Mouse (Mus musculus): ENCODE data around the gene Clybl. TPM values are rescaled to one million over a fixed set of nuclear protein-coding genes. Genes with fewer than 3 reads are reported as not detected.

Clybl gene
- polyA plus RNA-seq, 1 experiment from 2014 or later: 29.1 TPM

- Histone ChIP-seq H3K27me3 (ENCODE audit: control insufficient read depth, insufficient read depth, low read length) (peaks cover 29% of the 10 kb centered on the region), H3K9ac (replicated peaks; ENCODE audit: low read length) (no peak overlapping the region), H3K9me3 (replicated peaks; ENCODE audit: control insufficient read depth, low read length) (no peaks in the 10 kb centered on the region), H3K4me3 (ENCODE audit: low read depth, low read length) (no peak overlapping the region), H3K4me1 (ENCODE audit: control insufficient read depth, insufficient read depth, low read length) (peaks cover 5% of the 10 kb centered on the region), H3K4me2 (ENCODE audit: low read depth, low read length) (no peak overlapping the region), H3K27ac (replicated peaks; ENCODE audit: low read depth, low read length) (no peak overlapping the region), H3K36me3 (replicated peaks; ENCODE audit: control insufficient read depth, insufficient read depth, low read depth, low read length) (no peaks in the 10 kb centered on the region)
- ATAC-seq (replicated peaks; ENCODE audit: insufficient number of reproducible peaks, low FRiP score, low TSS enrichment, low read depth) (no peak), DNase-seq (ENCODE audit: low spot score) (no peak)
- 72% methylated on average over 7 of the region's 7 CpGs for WGBS
Observed at GRCm38 (mm10) chr14:122404596-122405154, 223.2 kb downstream of the Clybl start.

DNA sequence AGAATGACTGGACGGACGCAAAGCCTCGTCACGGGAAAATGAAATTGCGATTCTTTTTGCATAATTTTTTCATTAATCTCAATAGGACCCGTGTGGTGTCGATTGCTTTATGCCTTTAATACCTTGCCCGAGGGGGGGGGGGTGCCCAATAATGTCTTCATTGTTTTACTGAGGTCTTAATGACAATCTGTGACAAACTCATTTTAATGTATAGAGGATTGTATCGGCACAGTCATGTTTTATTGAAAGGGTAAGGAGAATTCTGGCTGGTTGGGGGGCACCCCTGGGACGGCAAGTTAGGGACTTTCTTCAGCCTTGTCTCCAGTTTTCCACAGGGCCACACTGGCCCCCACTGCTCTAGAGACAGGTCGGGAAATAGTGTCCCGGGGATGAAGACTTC lies 223.7 kb downstream of the Clybl start:
- Histone ChIP-seq H3K4me3 (ENCODE audit: low read depth, low read length) (no peak overlapping the region), H3K9me3 (replicated peaks; ENCODE audit: control insufficient read depth, low read length) (no peaks in the 10 kb centered on the region), H3K27me3 (ENCODE audit: control insufficient read depth, insufficient read depth, low read length) (peaks cover 29% of the 10 kb centered on the region), H3K36me3 (replicated peaks; ENCODE audit: control insufficient read depth, insufficient read depth, low read depth, low read length) (no peaks in the 10 kb centered on the region), H3K9ac (replicated peaks; ENCODE audit: low read length) (no peak overlapping the region), H3K4me2 (ENCODE audit: low read depth, low read length) (no peak overlapping the region), H3K27ac (replicated peaks; ENCODE audit: low read depth, low read length) (no peak overlapping the region), H3K4me1 (ENCODE audit: control insufficient read depth, insufficient read depth, low read length) (peaks cover 5% of the 10 kb centered on the region)
- DNase-seq (ENCODE audit: low spot score): no peak
- ATAC-seq (replicated peaks; ENCODE audit: insufficient number of reproducible peaks, low FRiP score, low TSS enrichment, low read depth): no peak
- WGBS: 48% methylated on average over 12 of the region's 12 CpGs

- Histone ChIP-seq H3K9me3 (replicated peaks; ENCODE audit: control insufficient read depth, low read length) (no peaks in the 10 kb centered on the region), H3K4me3 (ENCODE audit: low read depth, low read length) (peak overlapping the region; percentile 38), H3K27me3 (ENCODE audit: control insufficient read depth, insufficient read depth, low read length) (peaks cover 29% of the 10 kb centered on the region), H3K9ac (replicated peaks; ENCODE audit: low read length) (peak overlapping the region; percentile 55), H3K4me1 (ENCODE audit: control insufficient read depth, insufficient read depth, low read length) (peaks cover 5% of the 10 kb centered on the region), H3K27ac (replicated peaks; ENCODE audit: low read depth, low read length) (no peak overlapping the region), H3K4me2 (ENCODE audit: low read depth, low read length) (peak overlapping the region; percentile 82), H3K36me3 (replicated peaks; ENCODE audit: control insufficient read depth, insufficient read depth, low read depth, low read length) (no peaks in the 10 kb centered on the region)
- no peak for ATAC-seq (replicated peaks; ENCODE audit: insufficient number of reproducible peaks, low FRiP score, low TSS enrichment, low read depth)
- peak; percentile 31 for DNase-seq (ENCODE audit: low spot score)
- WGBS: 2% methylated on average over 18 of the region's 18 CpGs
Observed at GRCm38 (mm10) chr14:122405897-122406540, 224.5 kb downstream of the Clybl start.

DNA sequence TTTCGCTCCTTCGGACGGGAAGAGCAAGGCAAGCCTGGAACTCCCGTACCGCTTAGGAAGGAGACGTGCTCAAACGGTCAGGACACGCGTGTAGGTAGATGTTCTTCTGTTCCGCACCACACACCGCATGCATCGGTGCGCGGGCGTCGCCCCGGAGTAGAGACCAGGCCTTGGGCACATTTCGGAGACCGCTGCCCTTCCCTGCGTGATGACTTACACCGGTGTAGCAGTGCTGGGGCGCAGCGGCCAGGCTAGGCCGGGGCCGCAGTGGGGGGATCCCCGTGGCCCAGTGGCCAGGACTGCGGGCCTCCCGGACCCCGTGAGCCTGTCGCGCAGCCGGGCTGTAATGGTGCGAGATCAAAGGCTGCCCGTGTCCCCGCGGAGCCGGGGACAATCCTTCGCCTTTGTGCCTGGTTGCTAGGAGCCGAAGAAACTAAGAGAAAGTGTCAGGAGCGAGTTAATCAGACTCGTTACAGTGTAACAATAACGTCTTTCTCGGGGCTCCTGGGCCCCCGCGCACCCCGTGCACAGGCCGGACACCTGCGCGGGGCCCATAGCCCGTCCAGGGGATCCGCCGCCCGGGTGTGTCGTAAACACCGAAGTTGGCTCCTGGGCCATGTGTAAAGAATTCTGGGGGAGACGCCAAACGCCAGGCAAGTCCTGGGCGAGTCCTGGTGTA lies 225.2 kb downstream of the Clybl start:
- WGBS: 1% methylated on average over 58 of the region's 58 CpGs

GRCm38 (mm10) chr14:122412841-122413541 lies 231.5 kb downstream of the Clybl start:
- H3K9me3 ChIP-seq (replicated peaks; ENCODE audit: control insufficient read depth, low read length): no peaks in the 10 kb centered on the region
- peak; percentile 67 for DNase-seq (ENCODE audit: low spot score)
- H3K4me1 ChIP-seq (ENCODE audit: control insufficient read depth, insufficient read depth, low read length): no peaks in the 10 kb centered on the region
- peaks cover 1% of the 10 kb centered on the region; the same call in 1 of the 2 replicates for H3K27me3 ChIP-seq (ENCODE audit: control insufficient read depth, insufficient read depth, low read length)
- H3K27ac ChIP-seq (replicated peaks; ENCODE audit: low read depth, low read length): 0 out of 2 replicates have a peak overlapping the region, but pooled peaks have one; percentile 47
- no peak overlapping the region for H3K4me2 ChIP-seq (ENCODE audit: low read depth, low read length)
- H3K4me3 ChIP-seq (ENCODE audit: low read depth, low read length): no peak overlapping the region
- no peak overlapping the region for H3K9ac ChIP-seq (replicated peaks; ENCODE audit: low read length)
- ATAC-seq (replicated peaks; ENCODE audit: insufficient number of reproducible peaks, low FRiP score, low TSS enrichment, low read depth): no peak
- no peaks in the 10 kb centered on the region for H3K36me3 ChIP-seq (replicated peaks; ENCODE audit: control insufficient read depth, insufficient read depth, low read depth, low read length)
- WGBS: 26% methylated on average over 2 of the region's 2 CpGs

More for the DNA sequence above, 225.2 kb downstream of the Clybl start:
- Histone ChIP-seq H3K27me3 (ENCODE audit: control insufficient read depth, insufficient read depth, low read length) (peaks cover 29% of the 10 kb centered on the region), H3K4me3 (ENCODE audit: low read depth, low read length) (peak overlapping the region; percentile 38), H3K9ac (replicated peaks; ENCODE audit: low read length) (peak overlapping the region; percentile 55), H3K9me3 (replicated peaks; ENCODE audit: control insufficient read depth, low read length) (no peaks in the 10 kb centered on the region), H3K36me3 (replicated peaks; ENCODE audit: control insufficient read depth, insufficient read depth, low read depth, low read length) (no peaks in the 10 kb centered on the region), H3K4me1 (ENCODE audit: control insufficient read depth, insufficient read depth, low read length) (peaks cover 5% of the 10 kb centered on the region), H3K4me2 (ENCODE audit: low read depth, low read length) (peak overlapping the region; percentile 82), H3K27ac (replicated peaks; ENCODE audit: low read depth, low read length) (no peak overlapping the region)
- peak; percentile 50 for DNase-seq (ENCODE audit: low spot score)
- ATAC-seq (replicated peaks; ENCODE audit: insufficient number of reproducible peaks, low FRiP score, low TSS enrichment, low read depth): peak; percentile 77

DNA sequence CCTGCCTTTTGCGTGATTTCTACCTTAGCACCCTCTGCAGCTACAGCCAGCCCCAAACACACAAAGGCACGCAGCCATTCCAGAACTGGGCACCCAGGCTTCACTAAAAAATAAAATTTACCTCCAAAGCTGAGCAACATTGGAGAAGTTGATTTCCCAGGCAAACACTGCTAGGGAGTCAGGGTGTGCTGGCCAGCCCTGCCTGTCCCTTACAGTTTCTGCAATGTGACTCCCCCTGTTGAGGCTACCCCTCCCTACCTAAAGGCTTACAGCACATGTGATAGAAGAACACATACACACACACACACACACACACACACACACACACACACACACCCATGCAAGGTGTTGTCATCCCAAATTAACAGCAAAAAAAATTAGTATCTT lies 232.0 kb downstream of the Clybl start:
- H3K27ac ChIP-seq (replicated peaks; ENCODE audit: low read depth, low read length): peak overlapping the region; percentile 47; the same call in 1 of the 2 replicates
- no peak for ATAC-seq (replicated peaks; ENCODE audit: insufficient number of reproducible peaks, low FRiP score, low TSS enrichment, low read depth)
- DNase-seq (ENCODE audit: low spot score): no peak

GRCm38 (mm10) chr14:122414786-122415185 lies 233.3 kb downstream of the Clybl start:
- ATAC-seq (replicated peaks; ENCODE audit: insufficient number of reproducible peaks, low FRiP score, low TSS enrichment, low read depth) (no peak), DNase-seq (ENCODE audit: low spot score) (no peak)
- WGBS: 84% methylated on average over 2 of the region's 2 CpGs
- Histone ChIP-seq H3K27me3 (ENCODE audit: control insufficient read depth, insufficient read depth, low read length) (no peaks in the 10 kb centered on the region), H3K9me3 (replicated peaks; ENCODE audit: control insufficient read depth, low read length) (no peaks in the 10 kb centered on the region), H3K4me2 (ENCODE audit: low read depth, low read length) (no peak overlapping the region), H3K4me1 (ENCODE audit: control insufficient read depth, insufficient read depth, low read length) (no peaks in the 10 kb centered on the region), H3K27ac (replicated peaks; ENCODE audit: low read depth, low read length) (no peak overlapping the region), H3K4me3 (ENCODE audit: low read depth, low read length) (no peak overlapping the region), H3K9ac (replicated peaks; ENCODE audit: low read length) (no peak overlapping the region), H3K36me3 (replicated peaks; ENCODE audit: control insufficient read depth, insufficient read depth, low read depth, low read length) (no peaks in the 10 kb centered on the region)

More for the DNA sequence above, 232.0 kb downstream of the Clybl start:
- H3K9ac ChIP-seq (replicated peaks; ENCODE audit: low read length): no peak overlapping the region
- H3K9me3 ChIP-seq (replicated peaks; ENCODE audit: control insufficient read depth, low read length): no peaks in the 10 kb centered on the region
- no peaks in the 10 kb centered on the region for H3K27me3 ChIP-seq (ENCODE audit: control insufficient read depth, insufficient read depth, low read length)
- H3K36me3 ChIP-seq (replicated peaks; ENCODE audit: control insufficient read depth, insufficient read depth, low read depth, low read length): no peaks in the 10 kb centered on the region
- H3K4me2 ChIP-seq (ENCODE audit: low read depth, low read length): no peak overlapping the region
- WGBS: 52% methylated on average over 2 of the region's 2 CpGs
- no peaks in the 10 kb centered on the region for H3K4me1 ChIP-seq (ENCODE audit: control insufficient read depth, insufficient read depth, low read length)
- no peak overlapping the region for H3K4me3 ChIP-seq (ENCODE audit: low read depth, low read length)

Data from embryonic facial prominence, embryonic 11.5 days (tissue).